Mouse (Mus musculus) testis, adult 2 months (tissue): ENCODE results near the gene Btnl1. TPM values are rescaled to one million over a fixed set of nuclear protein-coding genes. Genes with fewer than 3 reads are reported as not detected.

Experiments
- H3K27ac ChIP-seq: fragments of 200-500 bp; 2 replicates; pipeline ENCODE4 v1.5.1; 2012; ENCODE audit warnings: low read depth, low read length; ENCODE audit not compliant: control insufficient read depth, insufficient read depth
- H3K27me3 ChIP-seq: fragments of 200-500 bp; 2 replicates; pipeline ENCODE4 v1.6.1; 2012; ENCODE audit warnings: mild to moderate bottlenecking, low read length, moderate library complexity; ENCODE audit not compliant: control insufficient read depth, insufficient read depth
- H3K36me3 ChIP-seq: fragments of 200-500 bp; 2 replicates; pipeline ENCODE4 v1.6.1; 2012; ENCODE audit warnings: mild to moderate bottlenecking, low read length; ENCODE audit not compliant: control insufficient read depth, insufficient read depth
- H3K4me1 ChIP-seq: fragments of 200-500 bp; 2 replicates; pipeline ENCODE4 v1.6.1; 2012; ENCODE audit warnings: low read length; ENCODE audit not compliant: control insufficient read depth, insufficient read depth
- H3K4me3 ChIP-seq: fragments of 200-500 bp; 2 replicates; pipeline ENCODE4 v1.5.1; 2012; ENCODE audit warnings: low read depth, mild to moderate bottlenecking, low read length, moderate library complexity, mixed read lengths; ENCODE audit not compliant: control insufficient read depth
- CTCF ChIP-seq: fragments of 200-500 bp; IDR thresholded peaks from 2 replicates; pipeline ENCODE4 v1.5.1; 2012; ENCODE audit warnings: low read depth, mild to moderate bottlenecking, inconsistent platforms, low read length, moderate library complexity; ENCODE audit not compliant: control insufficient read depth, insufficient read depth, insufficient replicate concordance
- POLR2A ChIP-seq: fragments of 200-500 bp; IDR thresholded peaks from 2 replicates; pipeline ENCODE4 v1.6.1; 2012; ENCODE audit warnings: low read depth, mild to moderate bottlenecking, inconsistent platforms, low read length, moderate library complexity; ENCODE audit not compliant: control insufficient read depth
- polyA plus RNA-seq: library from polyadenylated mRNA; depleted of rRNA; stranded (reverse); fragments of >200 nt; gene quantifications from 2 replicates; pipeline ENCODE4 v1.2.3, GENCODE M21; 2012; rRNA removed

Btnl1 gene
- polyA plus RNA-seq, result 0.14 and 0.15 TPM in 2 replicates

GRCm38 (mm10) chr17:34376847-34377246, at the start of gene Btnl1:
TSS of gene Btnl1 (plus strand) at chr17:34377132.
- Histone ChIP-seq H3K4me1 (no peaks in the 10 kb centered on the region), H3K27me3 (no peaks in the 10 kb centered on the region), H3K4me3 (no peak within 1 kb of the TSS), H3K27ac (no peak within 1 kb of the TSS), H3K36me3 (no peaks in the 10 kb centered on the region)
- TF ChIP-seq CTCF (no peak), POLR2A (no peak)

- no peak overlapping the region for H3K27ac ChIP-seq
- no peaks in the 10 kb centered on the region for H3K4me1 ChIP-seq
- H3K4me3 ChIP-seq, result no peak overlapping the region
- H3K27me3 ChIP-seq, result no peaks in the 10 kb centered on the region
- no peaks in the 10 kb centered on the region for H3K36me3 ChIP-seq
- TF ChIP-seq POLR2A (no peak), CTCF (no peak)
Measured at GRCm38 (mm10) chr17:34329807-34330206, 47.1 kb upstream of the Btnl1 start.

GRCm38 (mm10) chr17:34331200-34331599, 45.7 kb upstream of the Btnl1 start:
- no peaks in the 10 kb centered on the region for H3K4me1 ChIP-seq
- H3K27me3 ChIP-seq, result no peaks in the 10 kb centered on the region
- H3K36me3 ChIP-seq, result no peaks in the 10 kb centered on the region
- H3K4me3 ChIP-seq, result no peak overlapping the region
- no peak overlapping the region for H3K27ac ChIP-seq
- TF ChIP-seq CTCF, result no peak
- TF ChIP-seq POLR2A, result no peak

- no peaks in the 10 kb centered on the region for H3K4me1 ChIP-seq
- TF ChIP-seq POLR2A, result no peak
- no peaks in the 10 kb centered on the region for H3K36me3 ChIP-seq
- no peak overlapping the region for H3K27ac ChIP-seq
- no peaks in the 10 kb centered on the region for H3K27me3 ChIP-seq
- no peak overlapping the region for H3K4me3 ChIP-seq
Measured at GRCm38 (mm10) chr17:34340619-34341402, 36.1 kb upstream of the Btnl1 start.

GRCm38 (mm10) chr17:34344882-34345281, 32.0 kb upstream of the Btnl1 start:
- H3K4me1 ChIP-seq, result no peaks in the 10 kb centered on the region
- H3K27ac ChIP-seq, result no peak overlapping the region
- no peak overlapping the region for H3K4me3 ChIP-seq
- no peaks in the 10 kb centered on the region for H3K36me3 ChIP-seq
- TF ChIP-seq POLR2A (no peak), CTCF (no peak)
- no peaks in the 10 kb centered on the region for H3K27me3 ChIP-seq

GRCm38 (mm10) chr17:34345486-34345885, 31.4 kb upstream of the Btnl1 start:
- H3K36me3 ChIP-seq, result no peaks in the 10 kb centered on the region
- no peak overlapping the region for H3K4me3 ChIP-seq
- TF ChIP-seq CTCF (no peak), POLR2A (no peak)
- H3K27ac ChIP-seq, result no peak overlapping the region
- no peaks in the 10 kb centered on the region for H3K27me3 ChIP-seq
- H3K4me1 ChIP-seq, result no peaks in the 10 kb centered on the region

GRCm38 (mm10) chr17:34346041-34346440, 30.9 kb upstream of the Btnl1 start:
- H3K4me1 ChIP-seq, result no peaks in the 10 kb centered on the region
- H3K4me3 ChIP-seq, result no peak overlapping the region
- TF ChIP-seq POLR2A, result no peak
- TF ChIP-seq CTCF, result no peak
- H3K27me3 ChIP-seq, result no peaks in the 10 kb centered on the region
- H3K27ac ChIP-seq, result no peak overlapping the region
- H3K36me3 ChIP-seq, result no peaks in the 10 kb centered on the region
